Mouse (Mus musculus): Measurements from ENCODE around the gene Kcnj4. TPM values are rescaled to one million over a fixed set of nuclear protein-coding genes. Genes with fewer than 3 reads are reported as not detected.

Gene Kcnj4
- polyA plus RNA-seq, 1 experiment = not detected

DNA sequence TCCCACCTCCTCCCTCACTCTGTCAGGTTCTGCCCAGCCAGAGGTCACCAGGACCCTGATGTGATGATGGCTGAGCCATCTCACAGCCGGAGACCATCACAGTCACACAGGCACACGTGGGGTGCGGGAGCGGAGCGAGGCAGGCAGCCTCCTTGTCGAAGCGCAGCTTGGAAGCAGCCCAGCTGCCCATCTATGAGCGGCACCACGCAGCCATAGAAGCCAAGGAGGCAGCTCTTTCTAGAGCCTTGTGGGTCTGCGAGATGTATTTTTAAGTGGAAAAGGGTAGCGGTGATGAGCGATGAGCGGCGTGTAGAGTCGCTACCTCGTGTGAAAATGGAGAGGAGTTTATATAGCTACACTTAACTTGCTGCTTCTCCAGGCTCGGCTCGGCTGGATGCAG, 11.5 kb downstream of the Kcnj4 start:
- TF ChIP-seq GATA1 (IDR thresholded peaks at IDR 0.05; ENCODE audit: low read length) = no peak

DNA sequence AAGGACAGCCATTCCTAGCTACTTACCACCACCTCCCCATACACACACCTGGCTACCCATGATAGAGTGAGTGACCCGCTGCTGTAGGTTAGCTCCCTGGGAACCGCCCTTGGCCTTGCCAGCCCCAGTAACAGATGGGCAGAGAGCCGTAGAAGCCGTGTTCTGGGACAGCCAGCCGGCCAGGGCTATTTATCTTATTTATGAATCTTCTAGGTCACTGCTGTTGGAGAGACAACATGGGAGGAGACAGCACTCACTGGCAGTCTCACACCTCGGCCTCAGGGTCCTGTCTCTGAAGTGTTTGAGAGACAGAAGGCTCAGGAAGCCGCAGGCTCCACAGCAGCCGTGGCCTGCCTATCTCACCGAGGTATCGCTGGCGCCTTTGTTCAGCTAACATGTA, 15.6 kb downstream of the Kcnj4 start:
- TF ChIP-seq GATA1 (IDR thresholded peaks at IDR 0.05; ENCODE audit: low read length) = no peak

GRCm38 (mm10) chr15:79481181-79481688, 23.8 kb downstream of the Kcnj4 start:
- TF ChIP-seq GATA1 (IDR thresholded peaks at IDR 0.05; ENCODE audit: low read length) = no peak

GRCm38 (mm10) chr15:79477227-79477626, 27.8 kb downstream of the Kcnj4 start:
- no peak for TF ChIP-seq GATA1 (IDR thresholded peaks at IDR 0.05; ENCODE audit: low read length)

DNA sequence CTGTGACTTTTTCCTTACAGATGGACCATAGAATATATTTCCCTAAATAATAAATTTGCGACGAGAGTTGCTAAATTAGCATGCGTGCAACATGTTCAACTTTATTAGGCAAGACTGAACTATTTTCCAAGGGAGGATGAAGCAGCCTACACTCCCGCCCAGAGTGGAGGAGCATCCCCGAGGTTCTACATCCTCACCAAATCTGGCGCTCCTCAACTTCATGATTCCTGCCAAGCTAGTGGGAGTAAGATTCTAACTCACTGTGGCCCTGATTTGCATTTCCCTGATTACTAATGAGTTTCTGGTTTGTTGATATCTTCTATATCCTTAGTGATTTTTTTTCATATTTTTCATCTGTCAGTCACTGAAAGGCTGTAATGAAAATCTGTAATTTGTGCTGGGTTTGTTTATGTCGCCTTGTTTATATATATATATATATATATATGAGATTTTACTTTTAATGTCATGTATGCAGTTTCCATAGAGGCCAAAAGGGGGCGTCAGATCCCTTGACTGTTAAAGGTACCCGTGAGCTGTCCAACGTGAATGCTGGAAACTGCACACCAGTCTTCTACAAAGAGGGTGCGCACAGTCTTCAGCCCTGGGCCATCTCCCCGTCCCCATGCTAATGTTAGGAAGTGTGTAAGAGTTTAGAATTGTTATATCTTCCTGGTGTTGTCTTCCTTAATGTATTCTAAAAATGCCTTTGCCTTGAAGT, 31.2 kb downstream of the Kcnj4 start:
- no peak for TF ChIP-seq GATA1 (IDR thresholded peaks at IDR 0.05; ENCODE audit: low read length)

DNA sequence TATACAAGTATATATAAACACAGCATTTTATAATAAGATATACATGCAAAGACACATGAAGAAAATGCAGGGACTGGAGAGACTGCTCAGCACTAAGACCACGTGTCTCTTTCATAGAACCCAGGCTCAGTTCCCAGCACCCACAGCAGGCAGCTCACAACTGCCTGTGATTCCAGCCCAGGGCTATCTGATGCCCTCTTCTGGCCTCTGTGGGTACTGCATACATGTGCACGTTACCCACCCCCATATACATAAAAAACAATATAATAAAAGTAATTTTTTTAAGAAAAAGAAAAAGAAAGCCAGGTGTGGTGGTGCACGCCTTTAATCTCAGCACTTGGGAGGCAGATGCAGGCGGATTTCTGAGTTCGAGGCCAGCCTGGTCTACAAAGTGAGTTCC, 32.0 kb downstream of the Kcnj4 start:
- TF ChIP-seq GATA1 (IDR thresholded peaks at IDR 0.05; ENCODE audit: low read length) = no peak

- no peak for TF ChIP-seq GATA1 (IDR thresholded peaks at IDR 0.05; ENCODE audit: low read length)
Observed at GRCm38 (mm10) chr15:79471095-79471494, 33.9 kb downstream of the Kcnj4 start.

- no peak for TF ChIP-seq GATA1 (IDR thresholded peaks at IDR 0.05; ENCODE audit: low read length)
Observed at GRCm38 (mm10) chr15:79470583-79470982, 34.5 kb downstream of the Kcnj4 start.

DNA sequence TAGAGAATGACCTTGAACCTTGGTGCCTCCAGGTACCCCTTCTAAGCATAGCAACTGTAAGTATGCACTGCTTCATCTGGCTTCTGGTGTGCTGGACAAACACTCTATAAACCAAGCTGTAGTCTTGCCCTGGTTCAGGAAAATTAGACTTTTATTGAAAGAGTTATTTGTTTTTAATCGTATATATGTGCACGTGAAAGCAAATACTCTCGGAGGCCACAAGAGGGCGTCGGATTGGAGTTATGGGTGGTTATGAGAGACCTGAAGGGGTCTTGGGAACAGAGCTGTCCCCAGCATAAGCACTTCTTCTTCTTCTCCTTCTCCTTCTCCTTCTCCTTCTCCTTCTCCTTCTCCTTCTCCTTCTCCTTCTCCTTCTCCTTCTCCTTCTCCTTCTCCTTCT, 35.5 kb downstream of the Kcnj4 start:
- TF ChIP-seq GATA1 (IDR thresholded peaks at IDR 0.05; ENCODE audit: low read length) = no peak

DNA sequence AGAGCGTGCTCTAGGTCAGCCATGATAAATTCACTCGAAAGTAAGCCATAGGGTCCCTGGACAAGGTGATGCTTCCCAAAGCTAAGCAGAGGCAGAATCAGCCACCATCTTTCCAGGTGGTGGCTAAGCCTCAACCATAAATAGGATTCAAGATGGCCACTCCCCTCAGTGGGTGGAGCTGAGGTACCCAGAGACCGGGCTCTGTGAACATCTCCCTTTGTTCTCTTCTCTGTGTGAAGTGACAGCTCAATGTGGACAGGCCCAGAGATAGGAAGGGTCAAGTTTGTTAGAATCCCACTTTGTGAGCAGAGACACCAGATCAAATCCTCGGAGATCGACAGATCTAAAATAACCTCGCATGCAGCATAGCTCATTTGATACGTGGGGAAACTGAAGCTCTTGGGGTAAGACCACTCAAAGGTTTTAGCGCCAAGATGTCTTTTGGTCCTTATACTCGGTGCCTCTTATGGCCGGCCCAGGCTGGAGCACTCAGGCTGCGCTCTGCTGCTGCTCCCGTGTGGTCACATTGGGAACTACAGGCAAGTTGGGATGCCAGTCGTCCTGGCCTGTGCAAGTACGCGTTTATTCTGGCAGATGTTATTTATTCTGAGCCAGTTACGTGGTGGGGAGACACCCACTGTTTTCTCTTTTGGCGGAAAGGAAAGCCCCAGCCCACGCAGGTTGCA, 38.3 kb downstream of the Kcnj4 start:
- TF ChIP-seq GATA1 (IDR thresholded peaks at IDR 0.05; ENCODE audit: low read length) = no peak

- TF ChIP-seq GATA1 (IDR thresholded peaks at IDR 0.05; ENCODE audit: low read length) = no peak
Observed at GRCm38 (mm10) chr15:79456546-79456945, 48.5 kb downstream of the Kcnj4 start.

DNA sequence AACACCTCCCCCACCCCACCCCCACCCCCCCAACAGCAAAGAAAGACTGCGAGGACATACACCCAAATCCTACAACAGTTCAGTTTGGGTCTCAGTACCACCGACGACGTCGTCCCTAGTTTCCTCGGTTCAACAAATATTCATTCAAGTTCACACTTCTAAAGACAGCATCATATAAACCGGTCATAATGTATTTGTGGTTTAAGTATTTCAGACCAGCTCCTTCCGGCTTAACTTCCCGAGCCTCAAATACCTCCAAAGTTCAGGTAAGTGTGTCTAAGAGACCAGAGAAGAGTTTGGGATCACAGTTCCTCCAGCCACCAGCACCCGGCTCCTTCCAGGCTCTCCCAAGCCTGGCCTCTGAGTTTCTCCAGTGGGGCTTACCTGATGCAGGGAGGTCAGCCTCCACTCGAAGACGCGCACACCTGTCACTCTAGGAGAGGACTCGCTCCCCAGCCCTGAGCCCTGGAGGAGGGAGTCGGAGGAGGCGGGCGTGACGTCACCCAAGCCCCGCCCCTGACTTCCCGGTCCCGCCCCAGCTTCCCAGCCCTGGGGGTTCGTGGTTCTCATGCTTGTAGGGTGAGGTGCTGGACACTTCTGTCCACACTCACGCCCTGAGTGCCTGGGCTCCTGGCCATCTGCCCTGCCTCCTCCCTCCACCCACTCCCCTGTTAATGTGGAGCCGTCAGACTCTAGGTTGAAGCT, 49.8 kb downstream of the Kcnj4 start, which contains the start of gene Csnk1e:
TSS of gene Csnk1e (minus strand) at position 461 of the 705 bp plus-strand sequence.
- TF ChIP-seq GATA1 (IDR thresholded peaks at IDR 0.05; ENCODE audit: low read length) = no peak

DNA sequence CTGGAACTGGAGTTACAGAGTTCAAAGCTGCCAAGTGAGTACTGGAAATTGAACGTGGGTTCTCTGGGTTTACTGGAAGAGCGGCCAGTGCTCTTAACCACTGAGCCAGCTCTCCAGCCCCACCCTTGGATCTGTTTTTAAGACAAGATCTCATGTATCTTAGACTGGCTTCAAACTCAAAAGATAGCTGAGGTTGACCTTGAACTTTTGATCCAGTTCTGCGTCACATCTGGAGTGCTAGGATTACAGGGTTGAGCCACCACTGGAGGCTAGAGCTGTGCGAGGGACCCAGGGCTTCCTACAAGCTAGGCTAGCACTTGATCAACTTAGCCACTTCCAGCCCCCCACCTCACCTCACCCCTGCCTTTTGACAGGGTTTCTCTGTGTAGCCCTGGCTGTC, 51.2 kb downstream of the Kcnj4 start:
- TF ChIP-seq GATA1 (IDR thresholded peaks at IDR 0.05; ENCODE audit: low read length) = no peak

DNA sequence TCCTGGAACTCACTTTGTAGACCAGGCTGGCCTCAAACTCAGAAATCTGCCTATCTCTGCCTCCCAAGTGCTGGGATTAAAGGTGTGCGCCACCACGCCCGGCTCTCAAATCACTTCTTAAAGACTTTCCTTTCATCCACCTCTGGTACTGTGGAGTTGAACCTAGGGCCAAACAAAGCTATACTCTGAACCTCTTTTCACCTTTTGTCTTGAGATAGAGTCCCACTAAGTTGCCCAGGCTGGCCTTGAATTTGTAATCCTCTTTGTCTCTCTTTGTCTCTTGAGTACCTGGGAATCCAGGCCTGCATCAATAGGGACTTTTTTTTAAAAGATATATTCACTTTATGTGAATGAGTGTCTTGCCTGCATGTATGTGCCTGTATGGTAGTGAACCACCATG, 57.0 kb downstream of the Kcnj4 start:
- no peak for TF ChIP-seq GATA1 (IDR thresholded peaks at IDR 0.05; ENCODE audit: low read length)

- no peak for TF ChIP-seq GATA1 (IDR thresholded peaks at IDR 0.05; ENCODE audit: low read length)
Observed at GRCm38 (mm10) chr15:79445786-79446654, 59.0 kb downstream of the Kcnj4 start.
